Mouse (Mus musculus) megakaryocyte-erythroid progenitor cell, adult 5-6 weeks (primary cell): ENCODE measurements at regions not wholly inside any gene's neighbourhood (a gene's known extent, or its start where the extent isn't known, plus 50 kb on each side); places are given as distances from the start of the nearest gene placed in this dataset.

Experiments used
- ATAC-seq: replicated peaks from 2 replicates; pipeline ENCODE4 v1.8.0; 2016; ENCODE audit warnings: mild to moderate bottlenecking, inconsistent platforms; ENCODE audit not compliant: severe bottlenecking, poor library complexity, low FRiP score, low TSS enrichment

- no peak for ATAC-seq
Measured at GRCm38 (mm10) chr9:91587861-91588260, 222.3 kb upstream of the Zic1 start.

- ATAC-seq, result no peak
Measured at GRCm38 (mm10) chr9:91587271-91587670, 221.7 kb upstream of the Zic1 start.

DNA sequence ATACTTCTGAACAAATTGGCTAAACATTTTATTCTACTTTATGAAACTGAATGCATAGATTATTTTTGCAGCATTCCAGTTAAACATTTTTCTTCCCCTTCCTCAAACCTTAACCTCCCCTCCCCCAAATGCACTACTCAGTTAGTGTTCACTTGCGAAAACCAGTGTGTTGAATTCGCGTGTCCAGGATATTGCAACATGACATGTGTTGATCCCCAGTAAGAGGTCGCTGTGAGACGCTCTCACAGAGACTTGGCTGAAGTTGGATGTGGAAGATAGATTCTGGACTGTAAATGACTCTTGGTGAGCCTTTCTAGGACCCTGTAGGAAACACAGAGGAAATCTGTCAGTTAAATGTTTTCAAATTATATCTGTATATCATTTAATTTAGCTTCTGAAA is 221.0 kb upstream of the Zic1 start:
- no peak for ATAC-seq

DNA sequence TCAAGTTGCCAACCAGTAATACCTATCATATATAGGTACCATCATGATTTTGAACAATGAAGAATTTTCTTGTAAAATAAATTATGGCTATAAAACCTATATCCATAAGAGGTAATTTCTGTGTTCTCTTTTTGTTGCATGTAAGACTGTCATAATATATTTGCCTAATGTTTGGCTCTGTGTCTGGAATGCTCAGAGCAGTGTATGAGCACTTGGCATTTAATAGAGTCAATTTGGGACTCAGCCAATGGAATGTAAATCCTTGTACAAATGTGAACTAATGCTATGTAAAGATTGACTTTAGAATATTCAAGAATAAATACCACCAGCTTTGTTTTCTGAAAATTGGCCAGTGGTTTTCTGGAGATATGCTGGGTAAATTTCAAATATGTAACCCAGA is 208.5 kb upstream of the Zic1 start:
- ATAC-seq, result no peak

DNA sequence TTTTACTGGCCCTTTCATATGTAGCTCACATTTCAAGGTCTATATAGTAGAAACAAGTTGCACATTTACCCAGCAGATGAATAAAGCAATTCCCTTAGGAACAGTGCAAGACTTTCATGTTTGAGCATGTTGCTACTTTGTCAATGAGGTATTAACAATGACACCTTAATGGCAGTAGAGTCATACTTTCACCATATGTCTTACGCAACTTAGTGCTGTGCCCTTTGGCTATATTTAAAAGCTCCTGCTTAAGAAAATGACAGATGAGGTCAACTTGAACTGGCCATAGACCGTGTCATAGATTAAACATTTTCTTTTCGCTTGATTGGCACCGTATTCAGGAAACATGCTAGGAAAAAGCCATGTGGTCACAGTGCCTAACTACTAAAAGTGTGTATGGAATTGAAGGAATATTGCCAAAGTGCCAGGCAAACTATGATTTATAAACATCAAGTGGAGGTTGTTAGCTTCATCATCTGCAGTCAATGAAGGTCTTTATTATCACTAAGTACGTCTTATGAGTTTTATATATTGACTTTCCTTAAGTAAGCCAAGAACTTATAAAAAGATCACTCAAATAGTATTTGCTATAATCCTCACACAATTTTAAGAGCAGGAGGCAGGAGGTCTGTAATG is 200.5 kb upstream of the Zic1 start:
- ATAC-seq, result no peak

DNA sequence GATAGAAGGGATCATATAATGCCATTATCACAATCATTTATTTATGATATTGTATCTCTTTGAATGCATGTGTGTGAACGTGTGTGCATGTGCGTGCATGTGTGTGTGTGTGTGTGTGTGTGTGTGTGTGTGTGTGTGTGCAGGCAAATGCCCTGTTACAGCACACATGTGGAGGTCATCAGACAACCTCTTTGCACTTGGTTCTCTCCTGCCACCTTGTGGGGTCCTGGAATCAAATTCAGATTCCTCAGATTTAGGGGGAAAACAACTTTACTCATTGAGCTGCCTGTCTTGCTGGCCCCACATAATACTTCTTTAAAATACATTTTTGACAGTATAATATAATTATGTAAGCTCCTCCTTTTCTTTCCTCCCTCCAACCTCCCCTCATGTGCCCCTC is 195.7 kb upstream of the Zic1 start:
- no peak for ATAC-seq

DNA sequence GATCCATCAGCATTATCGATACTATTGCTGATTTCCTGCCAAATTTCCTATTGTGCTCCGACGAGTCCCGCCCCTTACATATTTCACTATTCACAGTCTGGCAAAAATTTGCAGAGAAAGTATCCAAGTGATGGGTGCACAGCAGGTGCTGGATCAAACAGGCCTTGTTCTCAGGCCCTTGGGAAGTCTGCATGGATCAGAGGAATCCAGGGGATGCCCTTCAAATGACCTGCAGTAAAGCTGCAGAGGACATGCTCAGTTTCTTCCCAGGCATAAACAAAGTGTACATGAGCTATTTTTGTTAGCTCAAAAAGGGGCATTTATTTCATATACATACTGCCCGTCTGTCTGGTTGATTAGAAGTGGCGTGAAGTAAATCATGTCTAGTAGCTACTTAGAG is 194.2 kb upstream of the Zic1 start:
- no peak for ATAC-seq

DNA sequence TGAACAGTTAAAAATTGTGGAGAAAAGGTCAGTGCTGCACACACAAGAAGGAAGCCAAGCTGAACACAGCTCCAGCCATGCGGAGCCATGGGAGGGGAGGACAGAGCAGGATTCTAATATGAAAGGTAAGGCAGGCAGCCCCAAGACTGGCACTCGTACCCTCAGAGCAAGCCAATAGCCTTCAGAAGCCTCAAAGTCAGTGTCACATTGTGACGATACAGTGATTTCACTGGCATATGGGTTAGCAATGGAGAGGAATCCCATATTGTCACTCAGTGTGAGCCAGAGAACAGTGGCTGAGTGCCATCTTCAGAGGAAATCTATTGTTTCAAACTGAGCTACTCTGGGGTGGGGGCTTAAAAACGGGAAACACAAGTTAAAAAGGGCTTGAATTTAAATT is 181.4 kb upstream of the Zic1 start:
- no peak for ATAC-seq

DNA sequence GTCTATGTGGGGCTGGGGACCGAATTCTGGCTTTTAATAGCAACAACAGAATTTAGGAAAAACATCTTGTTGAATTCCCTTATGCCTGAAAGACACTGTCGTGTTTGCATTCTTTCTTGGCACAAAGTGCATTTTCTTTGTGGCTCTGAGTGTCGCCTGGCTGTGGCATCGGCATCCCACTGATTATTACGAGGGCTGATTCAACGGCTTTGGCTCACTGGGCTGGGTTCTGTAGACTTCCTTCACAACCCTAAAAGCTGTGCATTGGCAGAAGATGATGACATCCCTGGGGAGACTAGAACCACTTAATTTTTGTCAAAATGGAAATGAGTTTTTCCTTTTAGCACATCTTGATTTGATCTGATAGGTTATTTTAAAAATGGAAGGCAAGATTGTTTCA is 179.8 kb upstream of the Zic1 start:
- ATAC-seq, result no peak

DNA sequence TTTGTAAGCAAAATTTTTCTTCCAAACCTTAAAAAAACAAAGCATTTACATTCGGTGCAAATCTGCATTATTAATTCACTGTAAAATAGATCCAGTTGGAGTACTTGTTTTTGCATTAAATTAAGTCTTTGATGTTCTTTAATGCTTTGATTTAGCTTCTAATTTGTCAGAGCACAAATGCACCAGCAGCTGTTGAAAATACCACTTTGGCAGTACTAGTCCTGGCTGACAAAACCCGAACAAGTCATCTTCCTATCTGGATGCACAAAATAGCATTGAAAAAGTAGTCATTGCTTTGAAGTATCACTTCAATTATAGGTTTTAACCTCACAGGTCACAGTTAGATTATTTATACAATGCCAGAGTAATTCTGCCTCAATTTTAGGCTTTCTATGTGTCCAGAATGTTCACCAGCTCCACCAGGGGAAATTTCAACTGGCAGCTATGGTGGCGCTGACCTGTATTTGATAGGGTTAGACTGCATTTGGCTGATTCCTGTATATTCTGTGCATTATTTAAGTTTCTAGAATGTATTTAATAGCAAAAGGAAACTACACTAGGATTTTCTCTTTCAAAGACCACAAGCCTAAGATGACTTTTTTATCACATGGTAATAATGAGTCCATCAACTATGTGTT is 163.3 kb upstream of the Zic1 start:
- no peak for ATAC-seq

DNA sequence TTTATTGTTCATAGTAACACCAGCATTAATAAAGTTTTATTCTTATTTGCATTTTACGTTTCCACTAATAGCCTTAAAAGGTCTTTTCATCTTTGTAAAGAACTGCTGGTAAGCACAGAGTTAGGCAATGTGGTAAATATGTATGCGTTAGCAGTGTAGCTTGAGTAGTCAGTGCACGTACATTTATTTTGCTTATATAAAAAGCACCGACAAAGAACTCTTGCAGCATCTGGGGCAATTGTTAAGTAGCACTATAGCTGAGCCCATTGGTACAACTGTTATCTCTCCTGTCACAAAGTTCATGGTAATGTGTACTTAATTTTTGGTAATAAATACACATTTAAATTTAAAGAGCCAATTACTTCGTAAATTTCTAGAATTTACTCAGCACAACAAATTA is 162.8 kb upstream of the Zic1 start:
- no peak for ATAC-seq

DNA sequence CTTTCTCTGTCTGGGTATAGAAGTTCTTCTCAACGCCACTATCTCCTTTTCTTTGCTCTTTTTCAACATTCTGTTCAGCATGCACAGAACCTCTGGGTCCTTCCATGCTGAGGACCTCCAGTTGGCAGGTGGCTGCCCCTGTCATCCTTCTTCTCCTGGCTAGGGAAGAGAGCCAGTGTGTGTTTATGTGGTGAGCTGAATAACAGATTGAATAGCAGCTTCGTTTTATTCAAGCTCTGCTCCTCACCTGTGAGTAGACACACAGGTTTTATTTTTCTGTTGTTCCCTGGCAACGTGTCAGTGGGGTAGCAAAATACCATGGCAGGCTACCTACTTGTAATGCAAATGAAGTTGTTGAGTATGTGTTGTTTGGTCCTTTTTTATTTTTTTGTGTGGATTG is 154.9 kb upstream of the Zic1 start:
- no peak for ATAC-seq

GRCm38 (mm10) chr9:91509672-91510071 is 144.1 kb upstream of the Zic1 start:
- ATAC-seq, result no peak

GRCm38 (mm10) chr9:91503657-91504329 is 138.2 kb upstream of the Zic1 start:
- ATAC-seq, result no peak

DNA sequence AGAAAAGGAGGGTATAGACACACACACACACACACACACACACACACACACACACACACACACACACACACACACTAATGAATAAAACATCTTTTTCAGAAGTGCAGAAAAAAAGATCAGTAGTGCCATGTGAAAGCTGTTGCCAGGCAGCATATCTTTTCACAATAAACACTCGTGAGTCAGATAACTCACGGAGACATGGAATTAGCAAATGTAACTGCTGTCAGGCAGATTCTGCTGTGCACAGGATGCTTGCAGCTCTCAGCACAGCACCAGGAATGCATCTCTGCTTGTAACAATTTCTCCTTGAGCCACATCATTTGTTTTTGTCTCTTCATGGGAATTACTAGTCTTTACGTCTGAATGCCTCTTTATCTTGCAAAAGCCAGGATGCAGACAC is 111.0 kb upstream of the Zic1 start:
- ATAC-seq, result no peak

- no peak for ATAC-seq
Measured at GRCm38 (mm10) chr9:91462713-91463425, 97.3 kb upstream of the Zic1 start.

GRCm38 (mm10) chr9:91459921-91460320 is 94.3 kb upstream of the Zic1 start:
- no peak for ATAC-seq

DNA sequence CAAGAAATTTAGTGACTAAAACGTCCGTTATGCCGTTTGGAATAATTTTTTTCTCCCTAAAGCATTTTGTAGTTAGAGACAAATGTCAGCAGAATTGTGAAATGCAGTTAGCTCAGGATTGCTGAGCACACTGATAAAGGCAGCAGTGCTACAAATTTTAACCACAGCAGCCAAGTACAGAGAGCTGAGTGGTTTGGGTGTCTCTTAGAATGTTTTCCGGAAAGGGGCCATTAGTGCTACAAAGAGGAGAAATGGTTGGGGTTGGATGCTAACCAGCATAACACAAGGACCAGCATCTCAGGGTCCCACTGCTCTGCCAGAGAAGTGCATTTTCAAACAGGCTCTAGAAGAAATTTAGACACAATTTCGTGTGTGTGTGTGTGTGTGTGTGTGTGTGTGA is 91.2 kb upstream of the Zic1 start:
- no peak for ATAC-seq

- no peak for ATAC-seq
Measured at GRCm38 (mm10) chr9:91456253-91456823, 90.7 kb upstream of the Zic1 start.

- ATAC-seq, result no peak
Measured at GRCm38 (mm10) chr9:91439106-91439505, 73.5 kb upstream of the Zic1 start.
